9 mouse cellular contexts compared by ENCODE assay signal in the genomic region with DNA sequence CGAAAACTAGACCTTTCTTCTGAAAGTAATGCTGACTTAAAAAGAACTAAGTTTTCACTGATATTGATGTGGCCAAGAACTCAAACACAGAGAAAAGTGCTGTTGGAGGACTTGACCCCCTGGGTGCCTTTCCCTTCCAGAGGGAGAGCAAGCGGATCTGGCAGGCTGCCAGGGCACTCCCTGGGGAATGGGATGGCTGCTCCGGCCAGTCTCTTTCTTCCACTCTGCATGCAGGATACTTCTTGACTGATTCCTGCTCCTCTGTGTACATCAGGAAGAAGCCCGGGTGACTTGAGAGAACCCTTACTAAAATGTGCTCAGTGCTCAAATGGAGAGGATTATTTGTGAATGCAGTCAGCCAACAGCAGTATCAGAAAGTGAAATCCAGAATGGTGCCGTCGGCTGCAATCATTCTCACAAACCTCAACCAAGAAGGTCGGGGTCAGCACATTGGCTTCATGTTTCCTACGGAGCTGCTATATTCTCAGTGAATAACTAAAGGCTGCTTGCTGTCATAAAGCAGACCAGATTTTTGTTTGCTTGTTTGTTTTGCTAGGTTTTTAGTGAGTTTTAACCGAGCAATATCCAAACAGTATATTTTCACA.
DNase-seq lines count a peak whose midpoint lies in the region; ATAC-seq lines count a peak whose summit lies in the region.
"Had no signal": no experiment of that assay in that cellular context is flagged by ENCODE, and none has a peak within 500 bp of the region (broad histone marks: within the 10 kb centered on the region; RNA-seq: fewer than 3 reads in every experiment).

No protein-coding gene starts in this region.

- H3K4me2 ChIP-seq in embryonic facial prominence, embryonic 14.5 days (ENCODE audit: low read depth, low read length), result peak overlapping the region; percentile 24; the same call in 1 of the 2 replicates
- peak overlapping the region; percentile 21 for H3K4me2 ChIP-seq in liver, embryonic 16.5 days (ENCODE audit: low read depth, low read length)

- ATAC-seq in embryonic facial prominence, embryonic 14.5 days (ENCODE audit: low read depth), result no peak
- no peak for ATAC-seq in liver, embryonic 16.5 days (ENCODE audit: low read depth)

- no peaks in the 10 kb centered on the region for H3K9me3 ChIP-seq in embryonic facial prominence, embryonic 14.5 days (ENCODE audit: control insufficient read depth, low read length)
- no peaks in the 10 kb centered on the region for H3K9me3 ChIP-seq in liver, embryonic 16.5 days (replicated peaks; ENCODE audit: control insufficient read depth, low read length)
- H3K9me3 ChIP-seq: megakaryocyte, embryonic 14.5 days had no signal

- H3K27me3 ChIP-seq in embryonic facial prominence, embryonic 14.5 days (replicated peaks; ENCODE audit: control insufficient read depth, insufficient read depth, low read length), result no peaks in the 10 kb centered on the region
- peaks cover 7% of the 10 kb centered on the region for H3K27me3 ChIP-seq in liver, embryonic 16.5 days (ENCODE audit: control insufficient read depth, insufficient read depth, low read depth, low read length)

- no peaks in the 10 kb centered on the region for H3K36me3 ChIP-seq in embryonic facial prominence, embryonic 14.5 days (ENCODE audit: control insufficient read depth, insufficient read depth, low read length)
- H3K36me3 ChIP-seq in liver, embryonic 16.5 days (ENCODE audit: control insufficient read depth, insufficient read depth), result no peaks in the 10 kb centered on the region

- WGBS in embryonic facial prominence, embryonic 14.5 days, result 25% methylated on average over 9 of the region's 9 CpGs
- WGBS in liver, embryonic 16.5 days (ENCODE audit: insufficient replicate concordance), result 57% methylated on average over 9 of the region's 9 CpGs

- no peak overlapping the region for H3K4me3 ChIP-seq in embryonic facial prominence, embryonic 14.5 days (ENCODE audit: low read depth, low read length)
- H3K4me3 ChIP-seq in liver, embryonic 16.5 days (ENCODE audit: low read depth, low read length), result no peak overlapping the region
- H3K4me3 ChIP-seq: megakaryocyte, embryonic 14.5 days had no signal

- peaks cover 41% of the 10 kb centered on the region for H3K4me1 ChIP-seq in embryonic facial prominence, embryonic 14.5 days (ENCODE audit: control insufficient read depth, insufficient read depth, low read length)
- peaks cover 36% of the 10 kb centered on the region for H3K4me1 ChIP-seq in liver, embryonic 16.5 days (ENCODE audit: control insufficient read depth, low read depth, low read length)

- H3K27ac ChIP-seq in embryonic facial prominence, embryonic 14.5 days (replicated peaks; ENCODE audit: low read depth, low read length), result peak overlapping the region; percentile 44; the same call in 1 of the 2 replicates
- no peak overlapping the region for H3K27ac ChIP-seq in liver, embryonic 16.5 days (ENCODE audit: low read length)

- no peak overlapping the region for H3K9ac ChIP-seq in embryonic facial prominence, embryonic 14.5 days (ENCODE audit: low read depth, low read length)
- H3K9ac ChIP-seq in liver, embryonic 16.5 days (ENCODE audit: low read depth, low read length), result no peak overlapping the region

- intact Hi-C loops in heart, postnatal 25 days (cut with DNase I), result no loop called here

- peak; percentile 61 for DNase-seq in urinary bladder, postnatal 14 days (ENCODE audit: low spot score)
- DNase-seq in urinary bladder, adult 2 months (ENCODE audit: low spot score), result no peak
- DNase-seq in embryonic facial prominence, embryonic 14.5 days (ENCODE audit: low spot score), result peak; percentile 69
- DNase-seq in heart, postnatal 25 days (ENCODE audit: low spot score), result peak; percentile 63
- DNase-seq in retina, postnatal 7 days (ENCODE audit: low read depth, low spot score), result peak; percentile 6
- DNase-seq in layer of hippocampus, adult 9-11 months, result no peak
- DNase-seq in embryo, embryonic 10 days (ENCODE audit: low spot score), result no peak

Comparison
In these comparisons a context has a peak if more than half of its experiments do, and no peak if none do; other contexts are left out.
1. DNase-seq: peak in urinary bladder, postnatal 14 days (single experiment), embryonic facial prominence, embryonic 14.5 days (single experiment), heart, postnatal 25 days (single experiment) and retina, postnatal 7 days (single experiment); none in urinary bladder, adult 2 months (single experiment), layer of hippocampus, adult 9-11 months (single experiment) and embryo, embryonic 10 days (single experiment).